Mouse (Mus musculus) lung, postnatal 36 days (tissue): ENCODE measurements around the gene Dnmt3a.

ENCODE experiments used
- DNase-seq: peaks from one replicate; pipeline ENCODE4 v3.0.0; 2022; ENCODE audit warnings: mixed read lengths

Gene Dnmt3a

DNA sequence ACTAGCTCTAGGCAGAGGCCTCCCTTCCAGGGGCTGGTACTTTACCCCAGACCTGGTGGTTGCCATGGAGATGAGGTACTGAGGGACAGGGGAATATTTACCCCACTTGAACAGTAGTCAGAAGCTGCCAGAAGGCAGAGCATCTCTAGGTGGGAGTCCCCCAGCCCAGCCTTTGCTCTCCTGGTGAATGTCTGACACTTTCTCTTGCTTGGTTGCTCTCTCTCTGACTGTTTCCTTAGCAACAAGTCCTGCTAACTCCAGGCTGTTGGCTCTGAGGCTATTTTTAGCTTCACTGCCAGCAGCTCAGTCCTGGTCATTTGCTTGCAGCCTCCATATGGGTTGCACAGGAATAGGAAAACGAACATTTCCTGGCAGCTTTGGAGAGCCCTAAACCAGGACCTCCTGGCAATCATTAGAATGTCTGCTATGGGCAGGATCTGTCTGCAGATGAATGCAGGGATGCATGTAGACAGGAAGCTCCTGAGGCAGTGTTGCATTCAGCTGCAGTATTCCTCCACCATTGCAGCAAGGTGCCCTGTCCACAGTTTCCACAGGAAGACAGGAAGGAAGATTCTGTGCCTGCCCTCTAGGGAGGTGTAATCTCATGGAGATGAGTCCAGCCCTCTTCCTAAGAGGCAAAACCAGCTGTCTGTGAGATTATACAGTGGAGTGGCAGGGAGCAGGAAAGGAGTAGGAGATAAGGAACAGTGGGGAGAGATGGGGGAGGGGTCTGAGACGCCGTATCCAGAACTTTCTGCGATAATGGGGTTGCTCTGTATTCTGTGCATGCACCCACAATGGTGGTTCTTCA is 81.9 kb downstream of the Dnmt3a start:
- DNase-seq = peak; percentile 30

DNA sequence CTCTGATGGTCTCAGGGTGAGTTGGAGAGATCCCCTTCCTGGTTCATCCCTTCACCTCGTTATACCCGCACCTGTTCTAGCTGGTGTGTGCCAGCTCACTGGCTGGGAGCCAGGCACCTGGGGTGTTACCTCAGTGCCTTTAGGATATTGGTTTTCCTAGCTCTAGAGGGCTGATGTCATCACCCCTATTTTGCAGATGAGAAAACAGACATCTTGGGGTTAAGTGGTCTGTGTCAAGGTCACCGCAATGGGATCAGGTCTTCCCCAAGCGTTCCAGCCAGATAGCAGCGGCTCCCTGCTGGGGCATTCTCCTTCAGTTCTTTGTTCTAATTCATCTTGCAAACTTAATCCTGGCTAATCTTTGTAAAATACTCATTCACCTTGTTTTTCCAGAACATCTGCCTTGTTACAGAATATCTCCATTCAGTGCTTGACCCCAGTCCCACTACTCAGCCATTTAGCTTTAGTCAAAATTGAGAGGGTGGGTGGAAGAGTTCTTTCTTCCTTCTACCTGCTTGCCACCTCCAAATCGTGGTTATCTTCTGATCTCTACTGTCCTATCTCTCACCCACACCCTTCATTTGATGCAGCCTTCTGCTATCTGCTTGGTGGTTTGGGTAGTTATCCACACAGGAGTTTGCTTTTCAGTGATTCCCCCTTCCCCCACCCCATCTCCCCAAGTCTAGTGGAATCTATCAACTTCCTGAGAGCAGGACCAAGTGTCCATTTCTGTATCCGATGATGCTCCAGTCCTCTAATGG is 84.2 kb downstream of the Dnmt3a start:
- no peak for DNase-seq

DNA sequence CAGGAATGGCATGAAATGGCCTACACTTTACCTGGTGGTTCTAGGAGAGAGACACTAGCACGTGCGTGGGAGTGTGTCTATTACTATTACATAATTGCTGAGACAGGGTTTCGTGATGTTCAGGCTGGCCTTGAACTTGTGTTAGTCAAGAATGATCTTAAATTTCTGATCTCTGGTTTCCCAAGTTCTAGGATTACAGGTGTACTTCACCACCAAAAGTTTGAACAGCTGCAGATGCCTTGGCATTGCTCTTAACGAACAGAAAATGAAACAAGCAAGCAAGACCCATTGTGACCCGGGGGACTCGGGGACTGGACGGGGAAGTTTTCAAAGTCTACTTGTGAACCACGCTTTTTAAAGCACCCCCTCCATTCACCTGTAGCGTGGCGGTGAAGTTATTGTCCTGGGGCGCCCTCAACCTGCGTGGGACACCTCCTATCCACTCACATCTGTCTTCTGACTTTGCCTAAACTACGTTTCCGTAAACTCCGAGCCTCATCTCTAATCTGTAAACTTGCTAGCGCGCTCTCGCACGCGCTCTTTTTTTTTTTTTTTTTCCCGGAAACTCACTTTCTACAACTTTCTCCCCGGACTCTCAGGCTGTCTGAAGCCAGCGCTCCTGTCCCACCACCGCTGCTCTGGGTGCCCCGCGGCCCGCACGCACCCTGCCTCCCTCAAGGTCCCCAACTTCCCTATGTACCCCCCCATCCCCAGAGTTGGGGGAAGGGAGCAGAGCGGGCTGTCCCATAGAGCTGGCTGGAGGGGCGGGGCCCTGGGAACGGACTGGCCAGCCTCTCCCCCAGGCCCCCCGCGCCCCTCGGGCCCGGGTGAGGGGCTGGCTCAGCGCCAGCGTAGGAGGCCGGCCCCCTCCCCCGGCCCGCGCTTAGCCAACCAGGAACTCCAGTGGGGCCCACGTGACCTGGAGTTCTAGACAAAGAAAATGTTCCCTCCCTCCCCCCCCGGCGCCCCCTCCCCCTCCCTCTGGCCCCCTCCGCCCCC is 85.2 kb downstream of the Dnmt3a start:
- peak; percentile 45 for DNase-seq

DNA sequence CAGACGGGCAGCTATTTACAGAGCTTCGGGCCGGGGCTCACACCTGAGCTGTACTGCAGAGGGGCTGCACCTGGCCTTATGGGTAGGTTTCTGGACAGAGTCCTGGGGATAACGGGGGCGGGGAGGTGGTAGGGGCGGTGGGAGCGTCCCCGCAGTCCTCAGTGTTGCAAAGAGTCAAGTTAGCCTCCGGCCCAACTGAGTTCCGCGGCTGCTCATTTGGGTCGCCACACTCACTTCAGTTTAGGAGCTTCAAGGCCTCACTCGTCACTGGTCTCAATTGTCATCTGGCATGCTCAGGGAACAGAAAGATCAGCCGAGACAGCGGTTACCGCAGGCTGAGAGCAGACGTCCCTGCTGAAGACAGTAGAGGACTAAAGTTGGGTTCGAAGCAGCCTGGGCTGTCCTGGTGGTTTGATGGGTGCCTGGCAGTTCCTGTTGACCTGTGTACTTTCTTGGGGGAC is 86.0 kb downstream of the Dnmt3a start:
- DNase-seq = no peak

DNA sequence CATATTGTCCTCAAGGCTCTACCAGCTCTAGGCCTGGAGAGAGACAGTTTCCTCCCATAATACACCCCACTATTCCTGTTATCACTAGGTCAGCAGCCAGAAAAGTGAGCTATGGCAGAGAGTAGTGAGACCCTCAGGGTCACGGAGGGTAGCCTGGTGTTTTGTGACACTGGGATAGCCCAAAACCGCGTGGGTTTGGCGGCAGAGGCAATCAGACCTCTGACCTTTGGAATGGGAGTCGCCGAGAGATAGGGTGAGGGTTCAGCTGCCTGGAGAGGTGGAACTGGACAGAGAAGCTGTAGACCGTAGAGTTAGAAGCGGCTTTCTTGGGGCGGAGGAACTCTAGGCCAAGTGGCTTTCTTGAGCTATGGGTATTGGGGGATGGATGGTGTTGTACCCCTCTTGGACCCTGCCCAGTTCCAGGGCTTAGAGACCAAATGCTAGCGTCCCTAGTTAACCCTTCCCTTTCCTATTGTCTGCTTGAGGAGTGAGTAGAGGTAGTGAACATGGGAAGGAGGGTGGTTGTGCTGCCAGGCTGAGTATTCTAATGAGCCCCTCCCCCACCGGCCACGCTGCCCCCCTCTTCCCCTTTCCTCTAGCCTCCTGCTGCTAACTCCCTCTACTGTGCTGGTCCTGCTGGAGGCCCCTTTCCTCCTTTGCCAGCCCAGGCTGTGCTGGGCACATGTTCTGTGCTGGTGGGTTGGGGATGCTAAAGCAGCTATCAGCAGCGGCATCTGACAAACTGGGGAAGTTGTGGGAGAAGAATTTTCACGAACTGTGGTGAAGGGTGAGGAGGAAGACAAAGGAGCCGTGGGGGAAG is 86.6 kb downstream of the Dnmt3a start:
- DNase-seq = no peak

DNA sequence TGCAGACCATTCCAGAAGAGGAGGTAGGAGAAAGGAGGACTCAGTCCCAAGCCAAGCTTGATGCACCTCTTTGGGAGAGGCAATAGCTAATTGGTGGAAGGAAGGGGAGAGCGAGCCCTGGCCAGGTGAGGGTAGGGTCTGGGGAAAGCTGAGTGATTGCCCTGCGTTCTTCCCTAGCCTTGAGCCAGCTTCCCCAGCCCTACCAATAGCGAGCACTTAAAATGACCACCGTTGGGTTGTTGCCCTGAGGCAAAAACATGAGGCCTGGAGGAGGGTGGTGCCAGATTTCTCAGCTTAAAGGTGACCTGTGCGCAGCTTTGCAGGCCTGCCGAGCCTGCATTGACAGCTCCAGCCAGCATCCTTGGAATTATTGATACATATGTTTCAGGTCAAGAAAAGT is 87.5 kb downstream of the Dnmt3a start:
- DNase-seq = no peak

DNA sequence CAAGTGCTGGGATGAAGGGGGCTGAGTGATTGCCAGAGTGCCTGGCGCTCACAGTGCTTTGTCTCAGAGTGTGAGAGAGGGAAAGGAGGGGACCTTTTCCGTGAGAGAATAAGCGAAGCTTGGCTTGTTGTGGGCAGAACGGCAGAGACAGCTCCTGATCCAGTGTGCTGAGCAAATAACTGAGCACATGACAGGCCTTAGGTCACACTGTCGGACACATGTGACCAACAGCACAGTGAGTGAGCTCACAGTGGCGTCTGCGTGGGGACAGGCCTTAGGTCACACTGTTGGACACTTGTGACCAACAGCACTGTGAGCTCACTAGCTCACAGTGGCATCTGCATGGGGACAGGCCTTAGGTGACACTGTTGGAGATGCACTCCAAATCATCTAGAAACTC is 88.7 kb downstream of the Dnmt3a start:
- no peak for DNase-seq

DNA sequence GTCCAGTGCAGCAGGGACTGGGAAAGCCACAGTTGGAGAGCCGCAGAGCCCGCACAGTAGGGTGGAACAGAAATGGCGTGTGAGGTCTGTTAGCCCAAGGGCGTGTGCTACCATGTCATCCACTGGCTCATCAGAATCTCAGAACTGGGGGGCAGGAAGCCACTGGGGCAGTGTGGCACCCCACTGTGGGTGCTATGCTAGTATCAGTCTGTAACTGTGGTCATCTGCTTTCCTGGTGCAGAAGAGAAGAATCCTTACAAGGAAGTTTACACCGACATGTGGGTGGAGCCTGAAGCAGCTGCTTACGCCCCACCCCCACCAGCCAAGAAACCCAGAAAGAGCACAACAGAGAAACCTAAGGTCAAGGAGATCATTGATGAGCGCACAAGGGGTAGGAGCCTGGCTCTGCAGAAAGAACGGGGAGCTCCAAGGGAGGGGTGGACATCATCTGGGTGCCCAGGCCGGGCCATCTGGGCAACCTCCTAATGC is 91.3 kb downstream of the Dnmt3a start:
- DNase-seq = no peak

DNA sequence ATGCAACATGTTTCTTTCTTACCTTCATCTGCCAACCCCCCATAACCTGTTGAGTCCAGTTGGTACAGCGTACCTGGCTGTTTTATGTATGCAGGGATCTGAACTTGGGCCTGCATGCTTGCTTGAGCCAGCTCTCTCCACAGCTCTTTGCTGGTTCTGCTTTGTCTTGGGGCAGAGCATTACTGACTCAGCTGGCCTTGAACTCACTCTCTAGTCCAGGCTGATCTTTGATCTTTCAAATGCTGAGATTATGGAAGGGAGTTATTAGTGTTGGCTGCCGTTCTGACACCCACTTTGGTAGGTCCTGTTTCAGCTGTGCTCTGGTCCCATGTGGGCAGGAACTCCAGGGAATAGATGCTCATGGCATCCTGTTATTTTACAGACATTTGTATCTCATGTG is 93.0 kb downstream of the Dnmt3a start:
- no peak for DNase-seq

DNA sequence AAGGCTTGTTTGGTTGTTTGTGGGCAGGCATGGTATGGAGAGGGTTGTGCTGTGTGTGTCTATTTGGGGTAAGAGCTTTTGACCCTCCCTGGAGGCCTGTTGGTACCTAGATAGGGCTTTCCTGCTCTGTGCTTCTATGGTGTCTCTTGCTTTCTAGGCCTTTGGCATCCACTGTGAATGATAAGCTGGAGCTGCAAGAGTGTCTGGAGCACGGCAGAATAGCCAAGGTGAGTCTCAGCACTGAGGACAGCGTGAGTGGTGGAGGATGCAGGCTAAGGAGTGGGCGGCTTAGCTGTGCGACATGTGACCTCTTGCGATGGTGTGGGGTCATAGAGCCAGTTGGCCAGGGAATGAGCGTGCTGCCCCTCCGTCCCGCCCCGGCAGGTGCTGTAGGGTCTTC is 99.6 kb downstream of the Dnmt3a start:
- DNase-seq = no peak

DNA sequence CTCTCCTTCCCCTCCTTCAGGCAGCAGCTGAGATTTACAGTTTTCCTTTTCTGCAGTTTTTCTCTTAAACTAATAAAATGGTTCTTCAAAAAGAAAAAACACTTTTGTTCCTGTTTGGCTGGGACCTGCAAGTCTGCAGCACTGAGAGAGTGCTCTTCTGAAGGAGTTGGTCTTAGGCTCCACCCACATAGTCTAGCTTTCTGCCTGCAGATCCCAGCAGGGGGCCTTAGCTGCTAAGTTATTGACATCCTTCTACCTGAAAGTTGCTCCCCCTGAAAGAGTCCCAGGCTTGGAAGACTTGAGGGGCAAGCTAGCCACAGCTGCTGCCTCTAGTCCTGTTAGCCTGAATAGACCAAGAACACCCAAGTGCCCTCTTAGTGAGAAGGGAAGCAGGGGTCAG is 100.5 kb downstream of the Dnmt3a start:
- DNase-seq = no peak

DNA sequence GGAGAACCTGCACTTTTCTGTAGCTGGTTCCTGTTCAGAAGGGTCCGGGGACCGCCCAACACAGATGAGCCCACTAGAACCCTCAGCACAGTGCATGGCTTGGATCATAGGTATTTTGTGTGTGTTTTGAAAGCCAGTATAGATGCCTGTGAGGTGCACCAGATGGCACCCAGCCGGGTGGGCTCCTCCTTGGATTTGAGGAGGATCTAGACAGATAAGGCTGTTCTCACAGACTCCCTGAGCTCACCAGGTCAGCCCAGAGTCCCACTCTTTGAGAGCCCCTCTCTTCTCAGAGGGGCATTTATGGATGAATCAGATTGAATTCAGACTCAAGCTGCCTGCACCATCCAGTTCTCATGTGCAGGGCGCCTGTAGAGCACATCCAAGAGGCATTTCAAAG is 101.2 kb downstream of the Dnmt3a start:
- DNase-seq = no peak

DNA sequence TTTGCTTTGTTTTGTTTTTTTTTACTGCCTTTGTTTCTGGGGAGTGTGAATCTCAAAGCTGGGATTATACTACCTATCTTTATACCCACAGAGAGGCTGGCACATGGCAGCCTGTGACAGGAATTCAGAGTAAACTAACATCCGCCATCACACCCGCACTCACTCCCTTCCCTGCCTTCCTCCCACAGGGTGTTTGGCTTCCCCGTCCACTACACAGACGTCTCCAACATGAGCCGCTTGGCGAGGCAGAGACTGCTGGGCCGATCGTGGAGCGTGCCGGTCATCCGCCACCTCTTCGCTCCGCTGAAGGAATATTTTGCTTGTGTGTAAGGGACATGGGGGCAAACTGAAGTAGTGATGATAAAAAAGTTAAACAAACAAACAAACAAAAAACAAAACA is 101.6 kb downstream of the Dnmt3a start:
- DNase-seq = no peak

DNA sequence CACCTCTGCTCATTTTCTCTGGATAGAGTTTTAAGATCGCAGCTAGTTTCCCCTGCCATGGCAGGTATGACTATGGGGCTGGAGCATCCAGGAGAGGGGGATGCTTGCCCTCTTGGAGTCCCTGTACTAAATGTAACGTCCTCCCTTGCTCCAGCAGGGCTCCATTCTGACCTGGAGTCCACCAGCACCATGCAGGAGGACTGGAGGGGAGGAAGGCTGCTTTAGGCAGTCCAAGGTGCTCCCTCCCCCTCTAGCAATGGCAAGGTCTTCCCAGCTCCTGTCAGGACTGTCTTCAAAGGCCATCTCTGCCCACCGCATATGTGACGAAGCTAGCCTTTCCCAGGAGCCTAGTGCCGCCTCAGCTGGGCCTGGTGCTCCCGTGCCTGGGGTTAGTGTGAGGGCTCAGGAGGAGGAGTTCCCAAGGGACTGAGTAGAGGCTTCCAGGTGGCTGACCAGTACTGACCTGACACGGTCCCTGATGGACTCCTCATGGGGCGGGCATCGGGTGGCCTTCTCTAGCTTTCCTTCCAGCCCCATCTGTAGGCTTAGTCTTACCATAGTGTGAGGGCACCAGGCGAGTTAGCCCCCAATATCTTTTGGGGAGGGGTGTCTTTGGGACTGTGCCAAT is 104.8 kb downstream of the Dnmt3a start:
- DNase-seq = no peak

DNA sequence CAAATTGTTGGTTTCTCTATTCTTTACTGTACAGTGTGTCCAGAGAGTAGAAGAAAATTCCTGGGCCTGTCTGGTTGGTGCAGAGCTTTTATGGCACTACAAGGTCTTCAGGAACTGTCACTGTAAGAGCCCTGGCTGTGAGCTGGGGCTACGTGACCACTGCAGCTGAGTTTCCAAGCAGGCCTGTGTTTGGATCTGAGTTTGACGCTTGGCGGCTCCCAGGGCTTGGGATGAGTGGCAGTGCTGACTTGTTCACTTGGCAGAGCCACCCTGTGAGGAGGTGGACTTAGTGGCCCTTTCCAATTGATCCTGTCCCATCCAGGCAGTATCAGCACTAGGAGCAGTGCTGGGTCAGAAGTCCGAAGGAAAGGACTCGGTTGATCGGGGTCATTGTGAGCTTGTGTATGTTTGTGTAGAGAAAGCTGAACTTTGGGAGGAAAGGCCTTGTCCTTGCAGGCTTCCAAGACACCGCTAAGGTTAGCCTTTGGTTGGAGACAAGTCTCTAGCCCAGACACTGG is 106.1 kb downstream of the Dnmt3a start:
- DNase-seq = no peak

DNA sequence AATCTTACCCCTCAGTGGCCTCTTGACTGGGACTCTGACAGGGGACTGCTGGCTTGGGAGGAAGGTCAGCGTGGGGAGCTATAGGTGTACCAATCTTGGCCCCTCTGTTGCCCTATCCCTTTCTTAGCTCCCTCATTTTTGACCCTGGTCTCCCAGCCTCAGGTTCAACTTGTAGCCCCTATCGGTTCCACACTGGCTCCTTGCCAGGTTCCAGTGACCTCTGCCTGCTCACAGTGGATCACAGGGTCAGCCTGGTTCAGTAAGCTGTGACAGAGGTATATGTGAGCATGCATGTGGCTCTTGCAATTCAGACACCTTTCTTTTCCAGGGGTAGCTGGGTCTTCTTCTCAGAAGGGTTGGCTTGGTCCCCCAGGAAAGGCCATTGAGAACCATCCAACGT is 110.0 kb downstream of the Dnmt3a start:
- no peak for DNase-seq

DNA sequence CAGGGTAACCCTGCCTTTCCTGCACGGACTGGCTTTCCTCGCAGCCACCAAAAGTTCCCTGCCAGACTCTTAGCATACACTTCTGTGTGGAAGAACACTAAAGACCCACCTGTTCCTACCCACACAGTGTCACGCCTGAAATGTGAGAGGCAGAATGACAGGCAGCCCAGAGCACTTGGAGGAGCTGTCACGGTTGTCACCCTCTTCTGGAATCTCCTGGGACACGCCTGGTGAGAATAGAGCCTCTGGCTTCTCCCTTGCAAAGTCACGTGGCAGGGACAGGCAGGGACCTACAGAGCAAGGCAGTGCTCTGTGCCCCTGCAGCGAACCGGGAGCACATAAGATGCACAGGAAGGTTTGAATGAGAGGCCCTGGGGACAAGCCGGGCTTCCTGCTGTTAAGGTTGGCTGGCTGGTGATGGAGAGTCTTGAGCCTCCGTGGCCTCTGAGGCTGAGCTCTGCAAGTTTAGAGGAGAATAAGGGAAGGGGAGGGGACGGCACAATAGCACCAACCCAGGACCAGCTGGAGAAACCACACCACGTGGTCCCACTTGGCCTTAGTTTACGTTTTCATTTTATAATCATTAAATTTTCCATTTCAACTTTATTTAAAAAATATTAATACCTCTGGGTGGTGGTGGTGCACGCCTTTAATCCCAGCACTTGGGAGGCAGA is 112.0 kb downstream of the Dnmt3a start:
- DNase-seq = no peak

DNA sequence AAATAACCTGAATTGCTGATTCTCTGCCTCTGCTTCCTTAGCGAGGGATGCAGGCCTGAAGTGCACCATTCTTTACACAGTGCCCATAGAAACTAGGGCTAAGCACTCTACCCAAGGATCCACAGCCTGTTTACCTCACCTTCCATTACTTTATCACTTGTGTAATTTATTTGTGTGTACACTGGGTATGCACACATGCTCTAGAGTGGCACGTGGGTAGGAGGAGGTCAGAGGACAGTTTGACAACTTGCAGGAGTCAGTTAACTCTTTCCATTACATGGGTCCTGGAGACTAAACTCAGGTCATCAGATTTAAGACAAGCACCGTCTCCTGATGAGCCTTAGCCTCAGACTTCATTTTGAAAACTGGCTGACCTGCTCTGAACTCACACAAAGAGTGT is 112.8 kb downstream of the Dnmt3a start:
- no peak for DNase-seq

DNA sequence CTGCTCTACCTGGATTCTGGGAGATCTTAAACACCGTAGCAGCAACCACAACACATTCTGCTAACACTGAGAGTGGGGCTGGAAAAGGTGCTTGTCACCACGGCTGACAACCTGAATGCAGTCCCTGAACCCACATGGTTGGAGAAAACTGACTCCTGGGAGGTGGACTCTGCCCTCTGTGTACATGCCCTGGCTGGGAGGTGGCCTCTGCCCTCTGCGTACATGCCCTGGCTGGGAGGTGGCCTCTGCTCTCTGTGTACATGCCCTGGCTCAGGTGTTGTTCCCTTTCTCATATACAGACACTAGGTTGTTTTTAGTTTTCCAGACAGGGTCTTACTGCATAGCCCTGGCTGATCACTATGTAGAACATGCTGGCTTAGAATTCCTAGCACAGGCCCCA is 113.6 kb downstream of the Dnmt3a start:
- DNase-seq = no peak

DNA sequence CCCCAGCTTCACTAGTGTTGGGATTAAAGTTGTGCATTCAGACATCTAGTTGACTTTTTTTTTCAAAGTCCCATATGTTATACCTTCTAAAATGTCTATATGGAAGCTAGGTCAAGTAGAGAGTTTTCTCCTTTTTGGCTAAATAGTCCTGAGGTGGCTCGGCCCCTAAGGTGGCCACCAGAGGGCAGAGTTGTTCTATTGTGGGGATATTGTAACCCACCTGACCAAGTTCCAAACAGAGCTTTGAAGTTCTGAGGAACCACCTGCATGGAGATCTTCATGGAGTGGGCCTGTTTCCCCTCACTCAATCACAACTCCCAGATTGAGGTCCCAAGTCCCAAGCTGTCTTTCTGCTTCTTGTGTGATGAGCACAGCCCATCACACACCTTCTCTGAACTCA is 120.3 kb downstream of the Dnmt3a start:
- DNase-seq = peak; percentile 85

DNA sequence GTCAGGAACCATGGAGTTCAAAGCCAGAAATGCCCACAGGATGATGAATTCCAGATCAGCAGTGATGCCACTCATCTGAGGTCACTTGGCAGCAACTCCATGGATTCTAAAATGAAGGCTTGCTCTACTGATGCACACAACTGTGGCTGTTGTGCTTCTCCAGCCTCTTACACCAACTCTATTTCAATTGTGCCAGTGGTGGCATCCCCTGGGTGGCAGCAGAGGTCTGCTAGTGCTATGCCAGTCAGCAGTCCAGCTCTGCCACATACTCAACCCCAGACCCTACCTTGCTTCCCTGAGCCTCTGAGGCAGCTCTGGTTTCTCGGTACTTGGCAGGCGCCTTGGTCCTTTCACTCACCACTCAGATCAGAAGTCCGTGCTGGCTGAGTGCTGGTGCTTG is 123.0 kb downstream of the Dnmt3a start:
- DNase-seq = peak; percentile 11
